Mouse (Mus musculus) embryo, embryonic 10.5 days (tissue): ENCODE measurements around the gene Snx29.

Experiments used
- DNase-seq: peaks from one replicate; pipeline ENCODE4 v3.0.0-alpha.2; 2015; ENCODE audit warnings: low spot score

Gene Snx29

DNA sequence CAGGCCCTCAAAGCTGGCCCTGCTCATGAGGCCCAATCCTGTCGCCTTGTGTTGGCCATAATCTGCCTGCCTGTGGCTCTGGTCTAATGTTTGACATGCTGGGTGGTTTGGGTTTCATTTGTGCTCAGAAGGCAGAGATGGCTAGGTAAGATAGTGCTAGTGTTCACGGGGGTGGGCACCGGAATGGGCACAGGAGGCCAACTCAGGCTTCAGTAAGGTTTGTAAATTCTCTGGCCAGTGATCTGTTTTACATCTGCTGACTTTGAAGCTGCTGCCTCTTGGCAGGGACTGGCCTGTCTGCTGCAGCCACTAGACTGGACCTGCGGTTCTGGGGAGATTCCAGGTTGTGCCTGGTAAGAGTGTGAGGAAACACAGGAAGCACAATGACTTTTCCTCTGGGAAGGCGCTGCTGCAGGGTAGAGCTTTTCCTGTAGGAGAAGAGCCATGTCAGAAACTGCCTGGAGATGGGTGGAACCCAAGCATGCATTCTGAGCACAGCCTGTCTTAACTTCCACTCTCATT lies 408.4 kb downstream of the Snx29 start:
- DNase-seq = no peak

DNA sequence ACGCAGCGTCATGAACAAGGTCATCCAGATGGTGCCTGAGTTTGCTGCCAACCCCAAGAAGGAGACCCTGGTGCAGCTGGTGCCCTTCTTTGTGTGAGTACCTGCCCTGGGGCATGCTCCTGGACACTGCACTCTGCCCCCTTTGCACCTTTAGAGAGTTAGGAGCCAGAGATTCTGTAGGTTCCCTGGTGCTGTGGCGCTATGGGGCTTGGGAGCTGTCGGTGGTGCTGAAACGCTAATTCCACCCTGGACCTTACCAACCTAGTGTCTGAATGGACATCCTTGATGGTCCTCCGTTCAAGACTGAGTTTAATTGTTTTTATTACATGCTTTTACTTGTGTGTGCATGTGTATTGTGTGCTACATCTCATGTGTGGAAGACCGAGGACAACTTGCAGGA lies 415.6 kb downstream of the Snx29 start:
- peak; percentile 62 for DNase-seq

DNA sequence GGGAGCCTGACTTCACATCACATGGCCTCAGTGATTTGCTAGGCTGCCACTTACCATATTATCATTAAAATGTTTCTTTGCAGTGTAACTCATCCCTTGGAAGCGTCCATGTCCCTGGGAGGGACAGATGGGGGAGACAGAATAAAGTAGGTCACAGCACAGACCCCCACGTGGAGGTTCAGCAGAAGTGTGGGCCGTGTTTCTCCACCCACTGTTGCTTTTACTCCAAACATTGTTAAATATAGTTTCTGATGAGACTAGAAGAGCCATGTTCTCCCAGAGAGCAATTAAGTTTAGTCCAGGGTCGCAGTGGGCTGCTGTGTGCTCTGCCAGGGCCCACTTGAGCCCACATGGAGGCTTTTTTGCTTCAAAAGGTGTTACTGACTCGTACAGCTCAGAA lies 419.2 kb downstream of the Snx29 start:
- DNase-seq = no peak

DNA sequence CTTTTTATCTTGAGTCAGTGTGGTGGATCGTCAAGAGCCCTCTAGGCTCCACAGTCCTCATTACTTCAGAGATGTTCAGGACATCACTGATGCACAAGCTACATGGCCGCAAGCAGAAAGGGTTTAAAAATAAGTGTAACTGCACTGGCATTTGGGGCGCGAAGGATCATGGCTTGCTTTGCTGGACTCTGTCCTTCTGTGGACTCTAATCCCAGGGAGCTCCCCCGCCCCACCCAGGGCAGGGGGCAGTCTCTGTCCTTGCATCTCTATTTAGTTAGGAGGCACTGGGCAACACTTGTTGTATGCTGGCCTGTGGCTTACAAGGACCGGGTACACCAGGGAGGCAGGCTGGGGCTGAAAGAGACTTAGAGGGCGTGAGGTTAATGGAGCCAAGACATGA lies 419.6 kb downstream of the Snx29 start:
- DNase-seq = no peak

DNA sequence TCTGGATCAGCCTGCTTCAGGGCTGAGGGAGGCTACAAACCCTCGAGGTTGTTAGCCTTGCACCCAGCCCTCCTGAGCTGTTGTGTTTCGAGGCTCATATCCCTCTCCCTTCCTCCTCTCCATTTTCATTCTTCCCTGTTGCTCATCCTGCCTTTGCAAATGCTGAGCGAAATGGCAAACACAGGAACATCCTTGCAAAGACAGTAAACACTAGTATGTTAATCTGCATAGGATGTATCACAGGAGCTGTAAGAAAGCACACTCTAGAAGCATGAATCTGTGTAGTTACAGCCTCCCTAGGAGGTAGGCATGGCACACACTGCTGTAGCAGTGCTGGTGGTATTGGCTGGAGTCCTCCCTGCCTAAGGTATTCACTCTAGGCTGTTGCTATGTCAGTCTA lies 420.3 kb downstream of the Snx29 start:
- no peak for DNase-seq

DNA sequence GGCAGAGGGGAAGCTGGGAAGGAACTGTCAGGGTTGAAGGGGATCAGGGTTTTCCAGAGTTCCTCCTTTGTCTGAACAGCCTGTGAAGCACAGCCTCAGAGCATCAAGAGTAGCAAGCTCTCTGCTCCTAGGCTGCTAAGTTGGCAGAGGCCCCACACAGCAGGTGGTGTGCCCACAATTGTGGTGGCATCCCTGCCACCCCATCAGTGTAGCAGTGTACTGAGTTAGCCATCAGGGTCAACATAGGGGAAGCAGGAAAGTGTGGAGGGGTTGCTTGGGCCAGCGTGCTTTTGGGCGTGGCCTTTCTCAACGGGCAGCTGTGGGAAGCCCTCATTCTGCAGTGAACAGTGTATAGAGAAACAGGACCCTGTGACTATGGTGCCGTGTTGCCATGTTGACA lies 421.0 kb downstream of the Snx29 start:
- no peak for DNase-seq

DNA sequence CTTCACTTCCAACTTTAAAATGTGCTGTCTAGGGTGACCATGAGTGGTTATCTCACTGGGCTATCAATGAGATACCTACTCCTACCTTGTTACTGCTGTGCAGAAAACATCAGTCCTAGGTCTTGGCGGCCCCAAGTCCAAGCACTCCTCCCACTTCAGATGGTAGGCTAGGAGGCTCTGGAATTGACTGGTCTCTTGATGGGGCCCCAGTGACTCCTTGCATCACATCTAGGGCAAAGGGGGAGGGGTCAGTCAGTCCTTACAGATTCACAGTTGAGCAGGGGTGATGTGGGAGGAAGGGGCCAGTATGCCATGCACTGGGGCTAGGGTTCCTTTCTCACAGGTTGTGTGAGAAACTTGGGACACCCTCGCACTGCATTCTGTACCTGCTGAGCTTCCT lies 423.3 kb downstream of the Snx29 start:
- no peak for DNase-seq

DNA sequence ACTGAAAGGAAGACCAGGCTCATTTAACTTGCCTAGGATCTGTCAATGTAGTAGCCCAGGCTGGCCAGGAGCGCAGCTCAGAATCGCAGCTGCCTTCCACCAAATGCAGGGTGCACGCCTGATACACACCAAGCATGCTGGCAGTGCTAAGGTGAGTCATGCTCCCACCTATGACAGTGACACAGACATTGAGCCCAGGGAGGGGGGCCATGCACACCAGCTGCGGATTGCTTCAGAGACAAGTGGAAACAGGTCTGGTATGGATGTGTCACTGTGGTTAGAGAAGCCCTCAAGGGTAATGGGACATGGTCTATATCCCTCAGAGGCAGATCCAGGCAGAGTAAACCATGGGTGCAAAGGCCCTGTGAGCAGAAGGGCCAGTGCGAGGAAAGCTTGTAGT lies 425.2 kb downstream of the Snx29 start:
- DNase-seq = no peak

DNA sequence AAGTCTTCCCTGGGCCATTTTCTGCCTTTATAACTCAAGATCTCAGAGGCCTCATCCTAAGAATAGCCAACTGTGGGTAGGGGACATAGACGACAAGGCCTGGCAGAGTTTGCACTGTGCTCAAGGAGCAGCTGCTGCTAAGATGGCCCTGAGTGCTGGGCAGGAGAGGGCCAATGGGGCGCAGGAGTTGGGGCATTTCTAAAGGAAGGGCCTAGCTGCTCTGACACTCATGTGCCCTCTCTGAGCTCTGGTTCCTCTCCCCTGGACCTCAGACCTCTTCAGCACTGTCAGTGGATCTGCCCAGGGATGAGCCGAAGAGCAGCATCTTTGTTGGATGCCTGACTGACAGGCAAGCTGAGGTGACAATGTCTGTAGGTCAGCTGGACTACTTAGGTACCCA lies 426.4 kb downstream of the Snx29 start:
- DNase-seq = no peak

DNA sequence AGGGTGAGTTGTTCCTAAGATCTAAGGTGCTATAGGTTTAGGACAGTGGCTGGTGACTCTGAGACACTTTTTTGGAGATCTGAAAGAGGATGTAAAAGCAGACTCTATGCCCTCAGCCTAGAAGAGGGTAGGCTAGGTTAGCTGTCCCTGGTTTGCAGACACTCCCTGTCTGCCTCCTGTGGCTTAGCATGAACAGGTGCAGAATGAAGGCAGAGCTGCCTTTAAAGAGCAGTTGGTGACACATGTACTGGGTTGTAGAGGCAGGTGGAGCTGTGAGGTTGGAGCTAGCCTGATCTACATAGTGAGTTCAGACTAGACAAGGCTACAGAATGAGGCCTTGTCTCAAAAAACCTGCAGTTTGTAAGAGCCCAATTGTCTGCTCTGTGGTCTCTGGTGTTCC lies 427.9 kb downstream of the Snx29 start:
- DNase-seq = no peak

DNA sequence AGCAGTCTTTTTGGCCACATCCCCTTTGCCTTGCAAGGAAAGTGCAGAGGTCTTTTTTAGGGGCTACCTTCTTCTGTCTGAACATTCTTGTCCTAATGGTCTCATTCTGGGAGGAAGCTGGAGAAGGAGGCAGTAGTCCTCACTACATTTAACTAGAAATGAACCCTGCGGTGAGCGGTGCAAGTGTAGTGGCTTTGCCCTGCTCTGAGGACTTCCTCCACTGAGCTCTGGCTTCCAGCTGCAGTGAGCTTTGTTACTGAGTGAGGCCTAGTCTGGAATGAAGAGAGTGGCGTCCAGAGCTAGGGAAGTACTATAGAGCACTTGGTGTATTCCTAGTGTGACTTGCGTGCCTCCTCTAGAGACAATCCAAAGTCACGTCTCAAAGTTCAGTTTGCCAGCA lies 429.8 kb downstream of the Snx29 start:
- DNase-seq = no peak

DNA sequence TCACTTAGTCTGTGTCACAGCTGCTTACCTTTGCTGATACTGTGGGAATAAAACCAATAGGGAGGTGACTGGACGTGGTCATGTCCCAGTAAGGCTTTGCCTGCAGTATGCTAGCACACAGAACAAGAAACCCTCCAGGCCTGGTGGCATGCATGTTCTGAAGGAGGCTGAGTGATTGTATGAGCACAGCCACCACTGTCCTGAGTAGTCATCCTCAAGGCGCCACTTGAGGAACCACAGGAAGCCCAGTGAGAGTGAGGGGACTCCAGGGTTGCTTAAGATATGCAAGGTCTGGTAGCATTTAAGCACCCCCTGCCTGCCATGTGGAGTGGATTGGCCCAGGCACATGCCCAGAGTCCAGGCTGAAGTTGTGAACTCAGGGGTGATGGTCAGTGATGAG lies 430.8 kb downstream of the Snx29 start:
- no peak for DNase-seq

DNA sequence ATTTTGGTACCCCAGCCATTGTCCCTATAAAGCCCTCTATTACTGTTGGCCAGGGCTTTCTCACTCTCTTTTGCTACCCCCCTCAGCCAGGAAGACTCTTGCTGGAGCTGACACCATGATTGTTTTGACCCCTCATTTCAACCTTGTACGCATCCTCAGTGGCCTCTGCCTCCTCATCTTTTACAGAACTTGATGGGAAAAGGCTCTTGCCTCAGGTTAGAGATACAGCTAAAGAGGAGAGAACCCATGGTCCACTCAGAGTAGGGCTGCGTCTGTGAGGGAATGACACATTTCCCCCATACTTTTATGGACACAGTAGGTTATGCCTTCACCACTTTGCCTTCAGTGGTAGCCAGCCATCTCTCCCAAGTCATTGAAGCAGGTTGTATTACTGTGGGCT lies 431.4 kb downstream of the Snx29 start:
- DNase-seq = no peak

DNA sequence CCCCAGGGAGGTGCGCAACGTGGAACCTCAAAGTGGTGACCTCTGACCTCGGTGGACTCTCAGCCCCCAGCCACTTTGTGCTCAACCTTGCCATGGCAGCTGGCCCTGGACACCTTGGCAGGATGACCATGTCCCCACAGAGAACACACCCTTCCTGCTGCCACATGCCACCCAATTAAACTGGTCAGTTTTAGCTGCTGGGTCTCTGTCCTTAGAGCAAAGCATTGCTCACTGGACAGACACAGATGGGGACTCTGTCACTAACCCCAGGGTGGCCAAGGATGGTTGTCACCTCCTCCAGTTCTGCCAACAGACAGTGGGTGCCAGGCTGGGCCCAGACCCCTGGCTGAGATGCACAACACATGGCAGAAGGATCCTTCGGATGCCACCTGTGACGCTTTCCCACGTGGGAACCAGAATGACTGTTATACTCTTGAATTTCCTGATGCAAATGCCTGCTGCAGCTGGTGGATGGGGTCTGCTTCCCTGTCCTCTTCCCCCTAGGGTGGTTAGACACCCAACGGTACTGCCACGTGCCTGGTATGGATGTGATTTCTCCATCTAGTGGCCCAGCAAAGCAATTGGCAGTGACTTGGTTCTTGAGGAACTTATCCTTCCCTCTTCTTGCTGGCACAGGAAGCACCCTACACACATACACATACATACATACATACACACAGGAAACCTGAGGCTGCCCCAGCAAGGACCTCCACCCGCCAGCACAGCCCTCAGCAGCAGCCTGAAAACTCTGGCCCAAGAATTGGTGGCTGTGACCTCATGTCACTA lies 432.8 kb downstream of the Snx29 start:
- no peak for DNase-seq

DNA sequence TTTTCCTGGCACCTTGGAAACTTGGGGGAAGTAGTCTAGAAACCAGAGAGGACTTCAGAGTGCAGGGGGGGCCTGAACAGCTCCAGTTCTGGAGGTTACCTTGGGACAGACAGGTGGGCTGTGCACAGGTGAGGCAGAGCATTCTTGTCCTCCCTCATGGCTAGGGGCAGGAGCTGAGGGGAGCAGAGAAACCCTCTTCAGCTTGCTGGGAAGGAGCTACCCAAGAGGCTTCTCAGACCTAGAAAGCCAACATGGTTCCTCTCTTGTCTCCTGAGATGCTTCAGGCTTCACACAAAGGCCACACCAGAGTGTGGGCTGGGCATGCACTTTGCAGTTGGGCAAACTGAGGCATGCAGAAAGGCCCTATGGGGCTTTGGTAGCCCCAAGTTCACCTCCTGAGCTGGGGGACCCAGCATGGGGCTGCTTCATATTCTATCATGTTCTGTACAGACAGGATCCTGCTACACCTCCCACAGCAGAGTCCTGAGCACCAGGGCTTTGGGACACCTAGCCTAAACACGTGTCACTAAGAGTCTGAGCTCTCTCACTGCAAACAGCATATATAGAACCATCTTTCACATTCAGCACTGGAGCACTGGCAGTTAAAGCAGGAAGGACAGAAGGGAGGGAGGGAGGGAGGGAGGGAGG lies 434.0 kb downstream of the Snx29 start:
- DNase-seq = no peak

DNA sequence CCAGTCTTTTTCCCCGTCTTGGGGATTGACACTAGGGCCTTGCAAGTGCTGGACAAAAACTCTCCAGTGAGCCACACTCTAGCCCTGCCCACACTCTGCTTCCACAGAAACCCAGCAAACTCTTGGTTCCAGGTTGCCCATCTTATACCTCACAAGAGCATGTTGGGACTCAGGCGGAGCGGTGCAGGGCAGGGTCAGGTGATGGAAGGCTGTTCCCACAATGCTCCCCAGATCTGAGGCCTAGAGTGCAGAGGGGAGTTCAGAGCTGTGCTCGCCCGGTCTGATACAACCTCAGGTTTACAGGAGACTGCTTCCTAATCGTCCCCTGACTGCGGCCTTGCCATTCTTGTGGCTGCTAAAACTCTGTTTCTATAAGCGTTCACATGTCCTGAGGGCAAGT lies 434.8 kb downstream of the Snx29 start:
- DNase-seq = no peak

DNA sequence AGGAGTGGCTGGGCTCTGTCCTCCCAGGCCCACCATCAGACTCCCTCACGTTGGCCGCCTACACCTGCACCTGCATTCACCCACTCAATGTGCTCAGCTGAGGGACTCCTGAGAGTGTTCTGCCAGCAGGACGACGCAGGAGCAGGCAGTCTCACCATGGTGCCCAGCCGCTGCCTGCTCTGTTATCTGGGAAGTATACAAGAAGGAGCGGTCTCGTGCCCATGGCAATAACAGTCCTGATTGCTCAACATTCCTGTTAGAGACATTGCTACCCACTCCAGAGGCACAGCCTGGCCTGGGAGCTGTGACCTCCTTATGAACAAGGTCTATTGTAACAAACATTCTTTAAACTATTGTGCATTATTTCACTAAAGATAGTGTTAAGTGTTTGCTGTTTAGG lies 435.2 kb downstream of the Snx29 start:
- no peak for DNase-seq

DNA sequence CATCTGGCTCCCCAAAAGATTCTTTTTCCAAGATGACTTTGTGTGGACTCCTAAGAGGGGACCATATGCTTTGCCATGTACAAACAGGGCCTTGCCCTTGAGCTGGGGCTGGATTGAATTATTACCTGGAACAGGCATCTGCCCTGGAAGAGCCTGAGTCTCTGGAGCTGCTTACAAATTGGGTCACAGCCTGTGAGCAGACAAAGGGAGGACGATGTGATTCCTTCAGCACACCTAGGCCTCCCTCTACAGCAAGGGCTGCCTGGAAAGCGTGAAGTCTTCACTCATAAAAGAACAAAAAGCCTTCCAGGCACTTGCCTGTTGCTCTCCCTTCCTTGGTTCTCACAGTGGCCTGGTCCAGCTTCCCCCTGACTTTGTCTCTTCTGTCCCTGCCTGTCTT lies 449.6 kb downstream of the Snx29 start:
- DNase-seq = no peak

DNA sequence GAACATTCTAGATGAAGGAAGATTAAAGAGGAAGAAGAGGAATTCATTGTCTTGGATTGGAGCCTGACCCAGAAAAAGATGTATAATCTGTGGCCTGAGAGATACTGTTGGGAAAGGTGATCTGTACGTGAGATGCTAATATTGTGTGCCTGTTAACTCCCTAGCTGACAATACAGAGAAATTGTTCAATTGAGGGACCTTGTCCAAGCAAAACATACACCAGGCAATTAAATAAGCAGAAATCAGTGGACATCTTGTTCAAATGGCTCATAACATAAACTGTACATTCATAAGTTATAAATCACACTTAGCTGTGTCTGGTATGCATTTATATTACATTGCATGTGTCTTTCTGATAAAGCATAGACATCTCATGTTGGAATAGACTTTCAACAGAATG lies 451.6 kb downstream of the Snx29 start:
- no peak for DNase-seq

DNA sequence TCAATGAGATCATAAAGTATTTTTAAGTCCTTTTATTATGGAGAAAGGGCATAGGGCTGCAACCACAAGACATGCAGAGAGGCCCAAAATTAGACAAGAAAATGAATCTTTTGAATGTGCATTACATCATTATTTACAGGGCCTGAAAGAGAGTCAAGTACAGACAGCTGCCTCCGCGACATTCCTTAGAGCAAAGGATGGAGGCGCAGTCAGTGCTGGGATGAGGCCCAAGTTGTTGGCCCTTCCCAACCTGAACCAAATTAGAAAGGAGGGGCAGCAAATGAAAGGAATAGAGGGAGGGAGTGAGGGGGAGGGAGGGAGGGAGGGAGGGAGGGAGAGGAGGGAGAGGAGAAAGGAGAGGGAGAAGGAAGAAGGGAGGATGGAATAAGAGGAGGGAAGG lies 453.8 kb downstream of the Snx29 start:
- no peak for DNase-seq

DNA sequence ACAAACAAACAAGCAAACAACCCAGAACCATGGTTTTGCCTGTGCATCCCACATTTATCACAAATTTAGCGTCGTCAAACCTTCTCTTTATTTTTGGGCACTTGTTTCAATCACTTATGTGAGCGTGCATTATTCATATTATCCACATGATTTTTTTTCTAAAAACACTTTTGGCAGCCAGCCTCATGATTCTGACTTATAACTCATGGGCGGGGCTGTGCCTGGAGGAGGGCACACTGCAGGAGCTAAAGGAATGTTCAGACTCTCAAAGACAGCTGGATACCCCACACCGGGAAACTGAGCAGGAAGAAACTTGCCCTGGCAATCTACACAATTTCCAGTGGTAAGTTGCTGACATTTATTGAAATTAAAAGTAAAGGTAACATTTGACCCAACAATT lies 455.5 kb downstream of the Snx29 start:
- no peak for DNase-seq

DNA sequence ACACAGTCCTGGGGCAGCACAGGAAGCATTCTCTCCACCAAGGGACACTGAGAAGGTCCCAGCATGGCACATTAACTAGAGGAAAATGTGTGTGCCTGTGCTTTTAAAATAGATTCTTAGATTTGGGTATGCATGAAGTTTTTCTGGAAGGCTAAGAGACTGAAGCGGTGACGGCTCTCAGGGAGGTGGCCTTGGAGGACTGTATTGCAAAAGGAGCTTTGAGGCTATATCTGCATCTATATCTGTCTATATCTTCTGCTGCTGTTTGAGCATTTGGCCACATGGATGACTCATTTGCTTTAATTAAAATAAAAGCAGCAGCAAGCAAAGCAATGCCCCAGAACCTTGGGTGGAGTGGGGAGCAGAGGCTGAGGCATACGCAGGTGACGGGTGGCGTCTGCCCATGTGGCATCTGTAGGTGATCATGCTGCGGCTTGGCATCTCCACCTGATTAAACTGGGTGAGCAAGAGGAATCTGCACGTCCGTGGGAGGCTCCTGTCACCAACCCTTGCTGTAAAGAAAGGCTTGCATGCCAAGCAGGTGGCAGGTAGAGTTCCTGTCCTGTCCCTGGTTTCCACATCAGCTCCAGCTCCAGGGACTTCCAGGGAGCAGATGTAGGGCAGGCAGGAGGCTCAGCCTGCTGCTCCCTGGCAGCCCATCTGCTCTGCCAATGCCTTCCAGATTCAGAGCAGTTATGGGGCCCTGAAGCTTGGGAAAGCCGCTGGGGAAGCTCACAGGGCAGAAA lies 456.2 kb downstream of the Snx29 start:
- DNase-seq = no peak

DNA sequence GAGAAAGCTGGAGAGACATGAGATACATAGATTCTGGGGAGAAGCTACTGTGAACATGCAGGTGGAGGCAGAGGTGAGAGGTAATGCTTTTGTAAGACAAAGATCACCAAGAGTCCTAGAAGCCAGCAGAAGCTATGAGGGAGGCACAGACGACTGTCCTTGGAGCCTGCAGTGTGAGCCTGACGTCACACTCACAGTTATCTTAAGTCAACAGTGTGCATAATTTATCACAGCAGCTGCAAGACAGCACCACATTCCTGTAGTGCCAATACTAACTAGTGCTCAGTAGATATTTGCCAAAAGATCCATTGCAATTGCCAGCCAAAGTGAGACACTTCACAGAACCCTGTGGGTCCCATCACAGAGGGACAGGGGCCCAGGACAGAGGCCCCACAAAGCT lies 459.4 kb downstream of the Snx29 start:
- peak; percentile 14 for DNase-seq
